Mouse (Mus musculus) spleen, adult 2 months (tissue): Measurements from ENCODE around the gene Tuft1. TPM values are rescaled to one million over a fixed set of nuclear protein-coding genes. Genes with fewer than 3 reads are reported as not detected.
A peak's percentile ranks its signal among the peaks of the same experiment; 100 is the strongest.

ENCODE experiments used
- DNase-seq, 2 experiments: peaks; one replicate each; pipeline versions ENCODE4 v3.0.0 to v3.0.0-alpha.2; 2012 to 2021; ENCODE audit warnings: low spot score in 2 of 2, low read depth in 1 of 2
- H3K27ac ChIP-seq: fragments of 200-500 bp; 2 replicates; pipeline ENCODE4 v1.5.1; 2012; ENCODE audit warnings: low read length, inconsistent platforms; ENCODE audit not compliant: insufficient read depth
- H3K27me3 ChIP-seq: fragments of 200-500 bp; 2 replicates; pipeline ENCODE4 v1.6.1; 2012; ENCODE audit warnings: mild to moderate bottlenecking, moderate library complexity, low read length, inconsistent platforms; ENCODE audit not compliant: control insufficient read depth, insufficient read depth
- H3K36me3 ChIP-seq: fragments of 200-500 bp; 2 replicates; pipeline ENCODE4 v1.6.1; 2012; ENCODE audit warnings: mild to moderate bottlenecking, low read length, inconsistent platforms; ENCODE audit not compliant: control insufficient read depth, insufficient read depth
- H3K4me1 ChIP-seq: fragments of 200-500 bp; 2 replicates; pipeline ENCODE4 v1.6.1; 2011; ENCODE audit warnings: inconsistent platforms; ENCODE audit not compliant: control insufficient read depth, insufficient read depth, insufficient read length
- H3K4me3 ChIP-seq: fragments of 200-500 bp; 2 replicates; pipeline ENCODE4 v1.5.1; 2011; ENCODE audit warnings: mild to moderate bottlenecking, inconsistent platforms; ENCODE audit not compliant: insufficient read depth, insufficient read length; ENCODE audit errors: extremely low read depth
- CTCF ChIP-seq: fragments of 200-500 bp; IDR thresholded peaks from 2 replicates; pipeline ENCODE4 v1.5.1; 2011; ENCODE audit warnings: mild to moderate bottlenecking, inconsistent platforms; ENCODE audit not compliant: insufficient read depth, insufficient read length, insufficient replicate concordance; ENCODE audit errors: extremely low read depth
- POLR2A ChIP-seq: fragments of 200-500 bp; IDR thresholded peaks from 2 replicates; pipeline ENCODE4 v1.6.1; 2011; ENCODE audit warnings: low read depth, low read length, inconsistent platforms
- WGBS: fragments of 180-500 bp; shearing (Covaris S2); methylation state at CpG from one replicate; pipeline ENCODE4 v1.1.7; 2018; 5-methylcytosine and 5-hydroxymethylcytosine counted together
- polyA plus RNA-seq: library from polyadenylated mRNA; depleted of rRNA; stranded (reverse); fragments of >200 nt; gene quantifications from 2 replicates; pipeline ENCODE4 v1.2.3, GENCODE M21; 2012

The Tuft1 gene
- polyA plus RNA-seq, 1 experiment = 1.7 TPM

- Histone ChIP-seq H3K36me3 (no peaks in the 10 kb centered on the region), H3K4me3 (no peak overlapping the region), H3K27me3 (no peaks in the 10 kb centered on the region), H3K27ac (no peak overlapping the region), H3K4me1 (no peaks in the 10 kb centered on the region)
- DNase-seq = no peak
- WGBS = 58% methylated on average over 3 of the region's 3 CpGs
- TF ChIP-seq POLR2A (no peak), CTCF (no peak)
These were observed 49.1 kb downstream of the Tuft1 start for GRCm38 (mm10) chr3:94609621-94610020.

- Histone ChIP-seq H3K36me3 (no peaks in the 10 kb centered on the region), H3K4me1 (no peaks in the 10 kb centered on the region), H3K27ac (no peak overlapping the region), H3K27me3 (no peaks in the 10 kb centered on the region), H3K4me3 (no peak overlapping the region)
- DNase-seq = peak in 1 of 2 experiments; percentile 46
- TF ChIP-seq CTCF = peak; percentile 49; the same call in 1 of the 2 replicates
- no peak for TF ChIP-seq POLR2A
- WGBS = 0% methylated on average over 4 of the region's 4 CpGs
These were observed 56.7 kb downstream of the Tuft1 start for GRCm38 (mm10) chr3:94601959-94602358.

GRCm38 (mm10) chr3:94597224-94597779 is 61.4 kb downstream of the Tuft1 start:
- Histone ChIP-seq H3K4me1 (no peaks in the 10 kb centered on the region), H3K4me3 (no peak overlapping the region), H3K27ac (no peak overlapping the region), H3K27me3 (no peaks in the 10 kb centered on the region), H3K36me3 (no peaks in the 10 kb centered on the region)
- WGBS = 69% methylated on average over 3 of the region's 3 CpGs
- DNase-seq = no peak
- TF ChIP-seq CTCF (no peak), POLR2A (no peak)

- Histone ChIP-seq H3K4me1 (no peaks in the 10 kb centered on the region), H3K27me3 (no peaks in the 10 kb centered on the region), H3K27ac (no peak overlapping the region), H3K4me3 (no peak overlapping the region), H3K36me3 (no peaks in the 10 kb centered on the region)
- no peak for DNase-seq
- no peak for TF ChIP-seq POLR2A
- no peak for TF ChIP-seq CTCF
- 91% methylated on average over 6 of the region's 6 CpGs for WGBS
These were observed 62.8 kb downstream of the Tuft1 start for GRCm38 (mm10) chr3:94595871-94596287.

GRCm38 (mm10) chr3:94591066-94591465 is 67.6 kb downstream of the Tuft1 start:
- Histone ChIP-seq H3K27me3 (no peaks in the 10 kb centered on the region), H3K27ac (no peak overlapping the region), H3K36me3 (no peaks in the 10 kb centered on the region), H3K4me1 (no peaks in the 10 kb centered on the region), H3K4me3 (no peak overlapping the region)
- 74% methylated on average over 5 of the region's 5 CpGs for WGBS
- TF ChIP-seq POLR2A = no peak
- TF ChIP-seq CTCF = no peak
- DNase-seq = no peak

GRCm38 (mm10) chr3:94587962-94588361 is 70.7 kb downstream of the Tuft1 start:
- DNase-seq = no peak
- TF ChIP-seq POLR2A = no peak
- no peak for TF ChIP-seq CTCF
- H3K27me3 ChIP-seq = no peaks in the 10 kb centered on the region
- no peaks in the 10 kb centered on the region for H3K4me1 ChIP-seq
- no peak overlapping the region for H3K27ac ChIP-seq
- no peak overlapping the region for H3K4me3 ChIP-seq
- WGBS = 79% methylated on average over 5 of the region's 5 CpGs
- no peaks in the 10 kb centered on the region for H3K36me3 ChIP-seq

- 64% methylated on average over 7 of the region's 7 CpGs for WGBS
These were observed 75.7 kb downstream of the Tuft1 start for GRCm38 (mm10) chr3:94582944-94583343.

More at GRCm38 (mm10) chr3:94582944-94583343, 75.7 kb downstream of the Tuft1 start:
- no peak for TF ChIP-seq POLR2A
- Histone ChIP-seq H3K36me3 (no peaks in the 10 kb centered on the region), H3K4me1 (peaks cover 3% of the 10 kb centered on the region), H3K27me3 (no peaks in the 10 kb centered on the region), H3K27ac (no peak overlapping the region), H3K4me3 (no peak overlapping the region)
- no peak for DNase-seq
